Mouse (Mus musculus): ENCODE results near the gene Glyatl3.

GRCm38 (mm10) chr17:40904721-40905154, 9.4 kb downstream of the Glyatl3 start:
- TF ChIP-seq POLR2A (IDR thresholded peaks at IDR 0.05; ENCODE audit: low read depth, low read length) (no peak), CTCF (IDR thresholded peaks at IDR 0.05; ENCODE audit: extremely low read depth, insufficient read length, insufficient replicate concordance, low read depth, low read length) (no peak)
